In genomic region chr1:136362567-136362966, GRCm38 (mm10) we compare ENCODE assay signal across 12 mouse cellular contexts. TPM values are rescaled to one million over a fixed set of nuclear protein-coding genes. Genes with fewer than 3 reads are reported as not detected.
DNase-seq lines count a peak whose midpoint lies in the region; ATAC-seq and TF ChIP-seq lines count a peak whose summit lies in the region.
"Had no signal": no experiment of that assay in that cellular context is flagged by ENCODE, and none has a peak within 500 bp of the region (broad histone marks: within the 10 kb centered on the region; RNA-seq: fewer than 3 reads in every experiment).

No protein-coding gene starts in this region.

- no peak overlapping the region for H3K9ac ChIP-seq in forebrain, embryonic 12.5 days
- H3K9ac ChIP-seq in stomach, postnatal 0 days (ENCODE audit: low read length): no peak overlapping the region
- H3K9ac ChIP-seq: embryonic facial prominence, embryonic 15.5 days; lung, embryonic 14.5 days had no signal

- H3K4me3 ChIP-seq in forebrain, embryonic 12.5 days (replicated peaks): no peak overlapping the region
- no peak overlapping the region for H3K4me3 ChIP-seq in stomach, postnatal 0 days (ENCODE audit: low read depth, low read length)
- H3K4me3 ChIP-seq: embryonic facial prominence, embryonic 15.5 days had no signal

- H3K27ac ChIP-seq in forebrain, embryonic 12.5 days: peak overlapping the region; percentile 43
- H3K27ac ChIP-seq in stomach, postnatal 0 days (replicated peaks): peak overlapping the region; percentile 20
- H3K27ac ChIP-seq: embryonic facial prominence, embryonic 15.5 days had no signal

- intact Hi-C loops in gastrocnemius, postnatal 36 days (cut with DNase I): no loop called here

- peak; percentile 80 for ATAC-seq in forebrain, embryonic 12.5 days (ENCODE audit: low FRiP score)
- no peak for ATAC-seq in stomach, postnatal 0 days (ENCODE audit: low FRiP score, low TSS enrichment)

- H3K9me3 ChIP-seq in forebrain, embryonic 12.5 days: no peaks in the 10 kb centered on the region
- H3K9me3 ChIP-seq in stomach, postnatal 0 days (ENCODE audit: control insufficient read depth, low read length): no peaks in the 10 kb centered on the region
- H3K9me3 ChIP-seq: embryonic facial prominence, embryonic 15.5 days; G1E had no signal

- H3K36me3 ChIP-seq in forebrain, embryonic 12.5 days (replicated peaks): no peaks in the 10 kb centered on the region
- H3K36me3 ChIP-seq in stomach, postnatal 0 days (ENCODE audit: control insufficient read depth, insufficient read depth, low read length): no peaks in the 10 kb centered on the region
- H3K36me3 ChIP-seq: embryonic facial prominence, embryonic 15.5 days; G1E had no signal

- peaks cover 18% of the 10 kb centered on the region for H3K4me1 ChIP-seq in forebrain, embryonic 12.5 days
- no peaks in the 10 kb centered on the region for H3K4me1 ChIP-seq in stomach, postnatal 0 days (replicated peaks; ENCODE audit: control insufficient read depth, insufficient read depth)

- 0 out of 2 replicates have a peak overlapping the region, but pooled peaks have one; percentile 13 for H3K4me2 ChIP-seq in forebrain, embryonic 12.5 days
- H3K4me2 ChIP-seq in stomach, postnatal 0 days (replicated peaks; ENCODE audit: low read depth): no peak overlapping the region
- H3K4me2 ChIP-seq: embryonic facial prominence, embryonic 15.5 days; lung, embryonic 14.5 days had no signal

- TF ChIP-seq EP300 in stomach, postnatal 0 days (optimal IDR thresholded peaks at IDR 0.05): no peak

- WGBS in forebrain, embryonic 12.5 days: 12% methylated on average over 8 of the region's 8 CpGs
- 58% methylated on average over 8 of the region's 8 CpGs for WGBS in stomach, postnatal 0 days

- no peak for TF ChIP-seq CTCF in stomach, postnatal 0 days (IDR thresholded peaks at IDR 0.05; ENCODE audit: low read depth)

- no peaks in the 10 kb centered on the region for H3K27me3 ChIP-seq in forebrain, embryonic 12.5 days
- no peaks in the 10 kb centered on the region for H3K27me3 ChIP-seq in stomach, postnatal 0 days (ENCODE audit: control insufficient read depth, insufficient read depth, low read length)
- H3K27me3 ChIP-seq: embryonic facial prominence, embryonic 15.5 days had no signal

- peak; percentile 53 for DNase-seq in retina, postnatal 1 day
- DNase-seq in retina, embryonic 14.5 days (ENCODE audit: low spot score): no peak
- peak; percentile 18 to 34 for DNase-seq in layer of hippocampus, postnatal 36 days
- no peak for DNase-seq in stomach, postnatal 0 days (ENCODE audit: low spot score)
- no peak for DNase-seq in gastrocnemius, postnatal 36 days
- DNase-seq in urinary bladder, postnatal 36 days (ENCODE audit: low spot score in 2 of 2): no peak
- DNase-seq: adrenal gland, postnatal 10 days; kidney, postnatal 10 days had no signal

RNA-seq across cellular contexts. Expression of gene Camsap2, which starts 16.7 kb away (rescaled TPM):
- 33.3 and 33.4 TPM in 2 replicates for polyA plus RNA-seq in forebrain, embryonic 12.5 days (2016; fragmentation: Nextera tagmentation; extraction: Ambion mirVana)
- total RNA-seq in layer of hippocampus, postnatal 36 days (2021): 100 to 1,000 TPM; 136 to 142 TPM
- 8.9 and 9.5 TPM in 2 replicates for polyA plus RNA-seq in stomach, postnatal 0 days (2015; fragmentation: Nextera tagmentation; extraction: Ambion mirVana)
- total RNA-seq in gastrocnemius, postnatal 36 days (2021): 10 to 100 TPM in 1 of 2 experiments, 1 to 10 TPM in 1; 9.1 to 10.6 TPM

RNA-seq across cellular contexts. Expression of gene Ddx59, which starts 52.5 kb away (rescaled TPM):
- 20.6 and 22.0 TPM in 2 replicates for polyA plus RNA-seq in forebrain, embryonic 12.5 days (2016; fragmentation: Nextera tagmentation; extraction: Ambion mirVana)
- 1 to 10 TPM; 7.5 to 8.3 TPM for total RNA-seq in layer of hippocampus, postnatal 36 days (2021)
- polyA plus RNA-seq in stomach, postnatal 0 days (2015; fragmentation: Nextera tagmentation; extraction: Ambion mirVana): 7.7 and 9.0 TPM in 2 replicates
- 10 to 100 TPM; 13.2 to 16.5 TPM for total RNA-seq in gastrocnemius, postnatal 36 days (2021)

Comparison
In these comparisons a context has a peak if more than half of its experiments do, and no peak if none do; other contexts are left out.
1. DNase-seq: peak in retina, postnatal 1 day (single experiment) and layer of hippocampus, postnatal 36 days (2 of 2); none in retina, embryonic 14.5 days (single experiment), stomach, postnatal 0 days (single experiment), gastrocnemius, postnatal 36 days (0 of 2) and urinary bladder, postnatal 36 days (0 of 2).
2. RNA of gene Camsap2, which starts 16.7 kb away (total RNA-seq): 136 to 142 TPM in layer of hippocampus, postnatal 36 days; 9.1 to 10.6 TPM in gastrocnemius, postnatal 36 days; every median in the first group is over 10 times any median in the second.